Mouse (Mus musculus) heart, postnatal 0 days (tissue): ENCODE measurements around the gene Fmnl1.

Experiments used
- CTCF ChIP-seq: IDR thresholded peaks from 2 replicates; pipeline ENCODE4 v1.5.1; 2016; ENCODE audit warnings: antibody characterized with exemption, control low read depth, low read depth
- EP300 ChIP-seq: IDR thresholded peaks from 2 replicates; pipeline ENCODE4 v1.6.1; 2016; ENCODE audit warnings: antibody characterized with exemption, low read depth

GRCm38 (mm10) chr11:103197340-103197739 lies 26.4 kb downstream of the Fmnl1 start:
- no peak for TF ChIP-seq CTCF
- TF ChIP-seq EP300, result no peak
